Mouse (Mus musculus) adrenal gland, adult 2 months (tissue): ENCODE measurements around the gene Tcf25. TPM values are rescaled to one million over a fixed set of nuclear protein-coding genes. Genes with fewer than 3 reads are reported as not detected.
A peak's percentile ranks its signal among the peaks of the same experiment; 100 is the strongest.
"Not testable (repeated sequence)": the region's sequence is repeated elsewhere in the genome, so short reads cannot be mapped to it uniquely, and the experiment has no call there.

Experiments
- DNase-seq: peaks from one replicate; pipeline ENCODE4 v3.0.0; 2021
- polyA plus RNA-seq: library from polyadenylated mRNA; depleted of rRNA; stranded (reverse); fragments of >200 nt; gene quantifications from 2 replicates; pipeline ENCODE4 v1.2.3, GENCODE M21; 2012
- total RNA-seq, 2 experiments: library from RNA; stranded (reverse); gene quantifications; 2 replicates each; pipeline ENCODE4 v1.2.3; 2021

Tcf25 gene
- total and polyA plus RNA-seq, 3 experiments: 158 to 235 (median 230) TPM

DNA sequence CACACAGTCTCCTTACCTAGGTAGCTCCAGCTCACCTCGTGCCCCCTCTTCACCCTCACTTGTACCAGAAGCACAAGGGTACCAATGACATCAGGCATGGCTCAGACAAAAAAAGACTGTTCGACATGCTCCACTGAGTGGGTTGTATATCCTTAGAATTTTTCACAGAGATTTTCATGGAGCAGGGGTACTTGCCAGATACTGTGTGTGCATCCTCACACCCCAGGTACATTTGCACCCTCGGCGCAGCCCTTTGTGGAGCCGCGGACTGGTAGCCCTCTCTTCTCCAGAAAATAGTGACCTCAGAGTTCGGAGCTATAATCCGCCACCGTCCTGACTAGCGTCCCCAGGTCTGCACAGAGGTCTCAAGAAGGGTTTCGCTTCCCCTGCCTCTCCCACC lies 37.2 kb downstream of the Tcf25 start:
- no peak for DNase-seq

DNA sequence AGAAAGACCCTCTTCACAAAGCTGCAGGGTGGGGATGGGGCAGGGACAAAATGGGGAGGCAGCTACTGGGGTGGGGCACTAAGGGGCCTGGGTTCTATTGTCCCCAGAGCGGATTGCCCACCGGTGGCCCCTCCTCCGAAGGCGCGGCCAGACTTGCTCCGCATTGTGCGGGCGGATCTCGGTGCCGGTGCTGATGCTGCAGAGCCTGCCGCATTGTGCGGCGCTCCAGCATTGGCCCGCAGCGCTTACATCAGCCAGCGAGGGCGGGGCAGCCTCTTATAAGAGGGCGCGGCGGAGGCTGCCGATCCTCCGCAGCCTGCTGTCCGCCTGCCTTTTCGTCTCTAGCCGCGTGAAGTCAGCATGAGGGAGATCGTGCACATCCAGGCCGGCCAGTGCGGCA lies 37.7 kb downstream of the Tcf25 start, which contains the start of gene Tubb3:
Tubb3 (plus strand) TSS at position 179 of the 400 bp plus-strand sequence.
- DNase-seq: peak; percentile 73

DNA sequence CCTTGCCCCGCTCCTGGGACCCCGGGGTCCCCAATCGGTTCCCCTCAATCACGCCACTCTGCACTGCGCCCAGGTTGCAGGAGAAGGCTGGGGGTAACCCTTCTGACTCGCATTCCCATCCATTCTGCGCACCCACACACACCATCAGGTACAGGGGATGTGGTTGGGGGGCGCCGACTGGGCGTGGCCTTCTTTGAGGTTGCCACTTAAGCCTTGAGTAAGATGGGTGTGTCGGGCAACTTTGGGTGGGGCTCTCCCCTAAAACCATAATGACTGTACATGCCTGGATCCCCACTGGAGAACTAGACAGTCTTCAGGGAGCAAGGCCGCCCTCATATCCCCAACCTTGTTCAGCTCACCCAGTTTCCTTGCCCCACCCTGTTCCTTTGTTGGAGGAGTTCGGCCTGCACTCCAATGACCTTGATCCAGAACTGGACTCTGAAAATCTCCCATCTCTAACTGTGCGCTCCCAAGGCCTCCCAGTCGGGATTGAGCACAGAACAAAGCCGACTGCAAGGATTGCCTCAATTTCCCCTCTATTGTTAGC lies 38.3 kb downstream of the Tcf25 start:
- no peak for DNase-seq

DNA sequence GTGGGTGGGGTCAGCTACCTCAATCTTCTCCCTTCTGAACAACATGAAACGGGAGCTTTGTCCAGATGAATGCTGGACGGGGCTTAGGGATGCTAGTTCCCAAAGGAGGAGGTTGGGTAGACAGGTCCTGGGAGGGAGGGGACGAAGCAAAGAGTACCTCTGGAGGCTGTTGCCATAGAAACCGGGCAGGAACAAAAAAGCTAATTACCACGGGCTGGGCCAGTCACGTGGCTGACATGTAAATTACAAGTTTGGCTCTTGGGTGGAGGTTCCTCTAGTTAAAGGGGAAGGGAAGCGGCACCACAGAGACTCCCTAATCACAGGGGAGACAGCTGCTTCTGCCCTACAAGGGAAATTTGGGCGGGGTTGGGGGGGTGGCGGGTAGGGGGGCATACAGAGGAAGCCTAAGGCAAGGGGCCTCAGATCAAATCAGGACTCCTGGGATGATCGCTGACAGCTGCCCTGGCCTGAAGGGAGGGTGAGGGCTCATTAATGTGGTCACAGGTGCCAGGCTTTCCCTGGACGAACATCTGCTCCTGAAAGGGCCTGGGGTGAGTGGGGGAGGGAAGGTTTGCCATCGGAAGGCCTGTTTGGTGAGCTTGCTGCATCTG lies 39.1 kb downstream of the Tcf25 start:
- DNase-seq: no peak

DNA sequence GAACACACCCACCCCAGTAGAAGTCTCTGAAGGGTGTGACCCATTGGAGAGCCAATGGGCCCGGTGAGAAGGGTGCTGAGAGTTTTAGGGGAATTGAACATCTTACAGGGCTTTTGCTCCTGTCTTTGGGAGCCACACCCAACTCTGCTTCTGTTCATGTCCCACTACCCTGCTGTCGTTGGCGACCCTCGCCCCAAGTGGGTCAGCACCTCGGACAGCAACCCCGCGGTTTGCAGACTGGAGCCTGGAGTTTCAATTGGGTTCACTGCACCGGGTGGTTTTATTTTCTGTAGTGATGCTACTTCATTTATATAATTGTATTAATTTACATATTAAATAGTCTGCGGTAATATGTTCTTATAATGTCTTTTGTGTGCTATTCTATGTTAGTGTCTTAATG lies 40.7 kb downstream of the Tcf25 start:
- DNase-seq: no peak

DNA sequence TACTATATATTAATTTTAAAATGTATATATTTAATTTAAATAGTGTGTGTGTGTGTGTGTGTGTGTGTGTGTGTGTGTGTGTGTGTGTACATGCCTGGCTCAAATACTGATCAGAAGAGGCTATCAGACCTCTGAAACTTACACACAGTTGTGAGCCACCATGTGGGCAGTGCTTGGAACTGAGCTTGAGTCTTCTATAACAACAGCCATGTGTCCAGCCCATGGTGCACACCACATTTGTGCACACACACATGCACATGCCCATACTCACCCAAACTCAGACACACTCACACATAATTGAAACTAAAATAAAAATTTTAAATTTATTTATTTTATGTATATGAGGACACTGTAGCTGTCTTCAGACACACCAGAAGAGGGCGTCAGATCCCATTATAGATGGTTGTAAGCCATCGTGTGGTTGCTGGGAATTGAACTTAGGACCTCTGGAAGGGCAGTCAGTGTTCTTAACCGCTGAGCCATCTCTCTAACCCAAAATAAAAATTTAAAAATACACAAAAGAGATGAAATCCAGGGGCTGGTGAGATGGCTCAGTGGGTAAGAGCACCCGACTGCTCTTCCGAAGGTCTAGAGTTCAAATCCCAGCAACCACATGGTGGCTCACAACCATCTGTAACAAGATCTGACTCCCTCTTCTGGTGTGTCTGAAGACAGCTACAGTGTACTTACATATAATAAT lies 41.6 kb downstream of the Tcf25 start:
- not testable (repeated sequence) for DNase-seq

DNA sequence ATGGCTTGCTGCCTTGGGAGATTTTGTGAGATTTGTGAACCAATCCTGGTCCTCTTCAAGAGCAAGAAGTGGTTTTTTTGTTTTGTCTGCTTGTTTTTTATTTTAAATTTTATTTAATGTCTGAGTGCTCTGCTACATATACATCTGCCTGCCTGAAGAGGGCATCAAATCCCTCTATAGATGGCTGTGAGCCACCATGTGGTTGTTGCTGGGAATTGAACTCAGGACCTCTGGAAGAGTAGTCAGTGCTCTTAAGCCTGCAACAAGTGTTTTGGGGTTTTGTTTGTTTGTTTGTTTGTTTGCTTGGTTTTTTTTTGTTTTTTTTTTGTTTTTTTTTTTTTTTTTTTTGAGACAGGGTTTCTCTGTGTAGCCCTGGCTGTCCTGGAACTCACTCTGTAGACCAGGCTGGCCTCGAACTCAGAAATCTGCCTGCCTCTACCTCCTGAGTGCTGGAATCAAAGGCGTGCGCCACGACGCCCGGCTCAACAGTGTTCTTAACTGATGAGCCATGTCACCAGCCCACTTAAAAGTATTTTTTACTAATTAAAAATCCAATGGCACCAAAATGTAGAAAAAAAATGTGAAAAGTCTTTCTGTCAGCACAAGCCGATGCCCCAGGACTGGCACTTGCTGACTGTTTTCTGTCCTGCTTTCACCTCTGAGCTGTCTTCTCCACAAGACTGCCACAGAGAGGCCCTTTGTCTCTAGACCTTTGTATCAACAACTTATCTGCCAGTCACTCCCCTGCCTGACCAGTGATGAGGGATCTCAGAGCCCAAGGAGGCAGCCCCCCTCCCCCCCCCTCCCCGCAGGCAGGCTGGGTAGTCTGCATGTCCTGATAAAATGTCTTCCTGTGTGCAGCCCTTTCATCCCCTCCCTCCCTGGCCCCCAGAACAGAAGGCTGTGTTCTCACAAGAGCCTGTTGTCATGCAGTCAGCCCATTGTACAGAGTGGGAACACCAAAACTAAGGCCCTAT lies 42.7 kb downstream of the Tcf25 start:
- no peak for DNase-seq

DNA sequence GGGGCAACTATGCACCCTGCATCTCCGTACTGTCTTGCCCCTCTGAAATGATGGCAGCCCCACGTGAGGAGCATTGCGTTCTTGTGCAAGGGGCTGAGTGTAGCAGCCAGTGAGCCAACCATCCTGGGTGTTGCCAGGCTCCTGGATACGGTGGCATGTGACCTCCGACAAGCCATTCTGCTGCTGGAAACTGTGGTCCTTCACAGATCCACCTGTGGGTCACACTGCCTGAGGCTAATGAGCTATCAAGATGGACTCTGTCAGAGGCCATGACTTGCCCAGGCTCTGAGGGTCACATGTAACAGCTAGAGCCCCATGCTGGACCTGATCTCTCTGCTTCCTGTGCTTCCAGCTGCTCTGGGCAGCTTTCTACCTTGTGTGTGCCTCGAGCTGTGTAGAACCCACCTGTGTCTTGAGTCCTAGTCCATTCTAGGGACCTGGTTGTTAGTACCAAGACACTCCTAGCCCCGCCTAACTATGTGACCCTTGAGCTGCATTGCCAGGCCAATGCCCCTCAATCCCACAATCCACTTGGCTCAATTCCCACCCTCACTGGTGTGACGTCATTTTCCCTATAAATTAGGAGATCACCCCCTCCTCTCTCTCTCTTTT lies 43.5 kb downstream of the Tcf25 start:
- DNase-seq: no peak

DNA sequence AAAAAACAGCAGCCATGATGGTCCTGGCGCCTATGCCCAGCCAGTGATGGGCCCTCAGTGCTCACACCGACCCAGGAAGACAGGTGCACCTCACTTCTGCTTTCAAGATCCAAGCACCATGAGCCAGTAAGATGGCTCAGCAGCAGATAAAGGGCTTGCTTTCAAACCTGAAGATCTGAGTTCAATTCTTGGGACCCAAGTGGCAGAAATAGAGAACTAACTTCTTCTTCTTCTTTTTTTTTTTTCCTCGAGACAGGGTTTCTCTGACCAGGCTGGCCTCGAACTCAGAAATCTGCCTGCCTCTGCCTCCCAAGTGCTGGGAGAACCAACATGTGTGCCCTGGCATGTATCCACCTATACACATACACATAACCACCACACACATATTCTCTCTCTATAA lies 46.2 kb downstream of the Tcf25 start:
- no peak for DNase-seq

DNA sequence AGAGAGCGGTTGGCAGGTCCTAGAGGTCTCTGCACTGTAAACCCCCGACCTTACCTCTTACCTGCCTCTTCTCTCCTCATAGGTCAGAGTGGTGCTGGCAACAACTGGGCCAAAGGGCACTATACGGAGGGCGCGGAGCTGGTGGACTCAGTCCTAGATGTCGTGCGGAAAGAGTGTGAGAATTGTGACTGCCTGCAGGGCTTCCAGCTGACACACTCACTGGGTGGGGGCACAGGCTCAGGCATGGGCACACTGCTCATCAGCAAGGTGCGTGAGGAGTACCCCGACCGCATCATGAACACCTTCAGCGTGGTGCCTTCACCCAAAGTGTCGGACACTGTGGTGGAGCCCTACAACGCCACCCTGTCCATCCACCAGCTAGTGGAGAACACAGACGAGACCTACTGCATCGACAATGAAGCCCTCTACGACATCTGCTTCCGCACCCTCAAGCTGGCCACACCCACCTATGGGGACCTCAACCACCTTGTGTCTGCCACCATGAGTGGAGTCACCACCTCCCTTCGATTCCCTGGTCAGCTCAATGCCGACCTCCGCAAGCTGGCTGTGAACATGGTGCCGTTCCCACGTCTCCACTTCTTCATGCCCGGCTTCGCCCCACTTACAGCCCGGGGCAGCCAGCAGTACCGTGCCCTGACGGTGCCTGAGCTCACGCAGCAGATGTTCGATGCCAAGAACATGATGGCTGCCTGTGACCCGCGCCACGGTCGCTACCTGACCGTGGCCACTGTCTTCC lies 47.1 kb downstream of the Tcf25 start:
- DNase-seq: no peak

DNA sequence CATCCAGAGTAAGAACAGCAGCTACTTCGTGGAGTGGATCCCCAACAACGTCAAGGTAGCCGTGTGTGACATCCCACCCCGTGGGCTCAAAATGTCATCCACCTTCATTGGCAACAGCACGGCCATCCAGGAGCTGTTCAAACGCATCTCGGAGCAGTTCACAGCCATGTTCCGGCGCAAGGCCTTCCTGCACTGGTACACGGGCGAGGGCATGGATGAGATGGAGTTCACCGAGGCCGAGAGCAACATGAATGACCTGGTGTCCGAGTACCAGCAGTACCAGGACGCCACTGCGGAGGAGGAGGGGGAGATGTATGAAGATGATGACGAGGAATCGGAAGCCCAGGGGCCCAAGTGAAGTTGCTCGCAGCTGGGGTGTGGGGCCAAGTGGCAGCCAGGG lies 47.8 kb downstream of the Tcf25 start:
- DNase-seq: no peak

DNA sequence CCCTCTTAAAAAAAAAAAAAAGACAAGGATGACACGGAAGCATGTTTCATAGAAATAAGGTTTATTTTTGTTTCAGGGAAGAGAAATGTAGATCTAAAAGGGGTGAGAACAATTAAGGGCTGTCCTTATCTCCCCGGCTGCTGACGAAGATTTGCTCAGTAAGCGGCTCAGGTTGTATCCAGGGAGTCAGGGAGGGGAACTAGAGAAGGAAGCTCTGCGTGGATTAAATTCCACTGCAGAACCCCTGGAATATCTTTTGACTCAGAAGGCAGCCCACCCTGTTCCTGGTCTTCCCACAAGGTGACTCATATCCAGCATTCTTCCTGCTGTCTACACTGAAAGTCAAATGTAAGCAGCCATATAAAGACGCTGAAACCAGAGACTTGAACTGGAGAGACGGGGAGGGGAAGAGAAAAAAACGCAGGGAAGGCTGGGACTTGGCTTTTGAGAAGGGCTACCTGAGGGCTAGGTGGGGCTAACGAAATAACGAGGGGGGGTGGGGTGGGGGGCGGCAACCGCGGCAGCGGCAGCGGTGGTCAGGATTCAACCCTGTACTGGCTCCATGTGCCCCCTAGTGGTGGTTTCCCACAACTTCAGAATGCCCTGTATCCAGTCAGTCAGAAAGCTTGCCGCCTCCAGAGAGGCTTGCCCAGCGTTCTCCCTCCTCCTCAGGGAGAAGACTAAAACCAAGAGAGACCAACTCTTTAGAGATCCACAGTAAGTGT lies 48.7 kb downstream of the Tcf25 start:
- DNase-seq: peak; percentile 79

DNA sequence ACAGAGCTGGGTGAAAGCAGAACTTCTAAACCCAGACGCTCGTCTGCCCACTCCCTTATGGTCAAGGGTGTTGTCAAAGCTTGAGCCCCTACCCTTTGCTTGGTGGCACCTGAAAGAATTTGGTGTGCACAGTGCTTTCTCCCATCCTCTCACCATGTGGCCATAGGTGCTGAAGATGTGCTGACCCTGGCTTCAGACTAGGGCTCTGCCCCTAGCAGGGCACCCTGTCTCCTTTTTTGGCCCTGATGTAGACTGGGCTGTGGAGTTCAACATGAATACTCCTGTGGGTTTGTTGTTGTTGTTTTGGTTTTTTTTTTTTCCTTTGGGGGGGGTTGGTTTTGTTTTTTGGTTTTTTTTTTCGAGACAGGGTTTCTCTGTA lies 49.2 kb downstream of the Tcf25 start:
- DNase-seq: no peak

DNA sequence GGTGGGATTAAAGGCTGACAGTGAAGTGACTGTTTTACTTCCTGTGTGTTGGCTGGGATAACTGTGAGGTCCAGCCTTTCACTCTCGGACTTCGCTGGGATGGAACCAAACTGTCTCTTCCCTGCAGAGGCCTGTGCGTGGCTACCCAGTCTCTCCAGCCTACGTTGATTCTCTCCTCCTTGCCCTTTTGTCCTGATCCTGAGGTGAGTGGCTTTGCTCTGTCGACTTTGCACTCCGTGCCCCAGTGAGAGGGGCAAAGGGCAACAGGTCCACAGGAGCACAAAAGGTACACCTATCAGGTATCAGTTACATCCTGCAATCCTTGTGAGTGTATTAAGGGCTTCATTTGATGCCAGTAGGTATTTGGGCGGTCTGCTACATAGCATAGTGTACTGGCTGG lies 49.9 kb downstream of the Tcf25 start, which contains the start of gene Def8:
Def8 (plus strand) TSS at position 87 of the 400 bp plus-strand sequence.
- no peak for DNase-seq

DNA sequence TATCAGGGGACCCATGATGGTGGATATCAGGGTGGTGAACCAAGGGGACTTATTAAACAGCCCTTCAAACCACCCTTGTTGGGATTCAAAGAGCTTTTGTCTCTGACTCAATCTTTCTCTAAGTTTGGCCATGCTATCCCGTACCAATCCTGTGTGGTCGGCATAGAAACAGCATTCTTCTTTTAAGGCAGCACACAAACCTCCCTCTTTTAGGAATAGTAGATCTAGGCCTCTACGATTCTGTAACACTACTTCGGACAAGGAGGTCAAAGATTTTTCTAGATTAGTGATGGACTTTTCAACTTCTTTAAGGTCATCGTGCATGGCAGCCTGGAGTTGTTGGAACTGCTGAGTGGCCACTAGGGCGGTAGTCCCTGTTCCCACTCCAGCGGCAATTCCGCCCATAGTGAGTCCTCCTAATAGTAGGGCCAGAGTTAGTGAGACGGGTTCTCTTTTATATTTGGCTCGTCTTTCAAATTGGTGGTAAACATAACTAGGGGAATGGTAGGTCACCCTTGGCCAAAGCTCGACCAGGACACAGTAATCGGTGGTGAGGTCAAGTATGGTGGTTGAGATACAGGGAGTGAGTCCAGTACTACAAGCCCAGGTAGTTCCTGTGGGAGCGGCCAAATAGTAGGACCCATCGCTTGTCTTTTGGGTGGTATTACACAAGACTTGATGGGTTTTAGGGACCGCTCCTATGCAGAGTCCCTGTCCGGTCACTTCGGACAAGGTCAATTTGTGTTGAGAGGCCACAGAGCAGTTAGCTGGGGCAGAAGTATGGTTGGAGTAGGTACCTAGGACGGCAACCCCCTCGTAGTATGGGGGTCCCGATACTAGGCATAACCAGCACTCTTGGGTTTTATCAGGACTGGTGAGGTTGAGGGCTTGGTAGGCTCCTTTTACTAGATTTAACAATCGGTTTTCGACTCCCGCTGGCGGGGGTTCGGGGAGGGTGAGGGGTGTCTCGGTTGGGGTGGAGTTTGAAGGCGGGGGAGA lies 53.3 kb downstream of the Tcf25 start:
- no peak for DNase-seq

DNA sequence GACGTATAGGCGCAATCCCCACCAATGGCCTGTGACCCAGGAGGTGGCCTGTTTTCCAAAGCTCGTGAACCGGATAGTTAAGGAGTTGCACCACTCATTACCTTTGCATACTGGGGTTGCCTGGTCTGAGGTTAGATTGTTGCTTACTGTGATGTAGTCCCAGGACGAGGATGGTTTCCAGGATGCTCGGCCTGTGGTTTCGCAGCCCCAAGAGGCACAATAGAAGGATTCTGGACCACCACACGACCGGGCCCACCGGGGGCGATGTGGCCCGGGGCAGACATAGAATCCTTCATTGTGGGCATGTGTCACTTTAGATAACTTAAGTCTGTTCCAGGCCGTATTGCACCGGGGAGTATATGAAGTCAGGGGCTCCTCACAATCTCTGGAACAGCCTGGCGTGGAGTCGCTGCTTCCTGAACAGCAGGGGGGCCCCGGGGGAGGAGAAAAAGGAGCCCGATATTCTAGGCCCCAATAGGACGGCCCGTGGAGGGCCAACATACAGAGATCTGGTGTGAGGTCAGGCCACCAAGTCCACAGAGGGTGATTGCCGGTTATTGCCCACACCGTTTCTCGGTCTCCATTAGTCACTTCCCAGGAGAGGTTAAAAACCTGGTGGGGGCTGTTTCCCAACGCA lies 54.2 kb downstream of the Tcf25 start:
- DNase-seq: no peak

DNA sequence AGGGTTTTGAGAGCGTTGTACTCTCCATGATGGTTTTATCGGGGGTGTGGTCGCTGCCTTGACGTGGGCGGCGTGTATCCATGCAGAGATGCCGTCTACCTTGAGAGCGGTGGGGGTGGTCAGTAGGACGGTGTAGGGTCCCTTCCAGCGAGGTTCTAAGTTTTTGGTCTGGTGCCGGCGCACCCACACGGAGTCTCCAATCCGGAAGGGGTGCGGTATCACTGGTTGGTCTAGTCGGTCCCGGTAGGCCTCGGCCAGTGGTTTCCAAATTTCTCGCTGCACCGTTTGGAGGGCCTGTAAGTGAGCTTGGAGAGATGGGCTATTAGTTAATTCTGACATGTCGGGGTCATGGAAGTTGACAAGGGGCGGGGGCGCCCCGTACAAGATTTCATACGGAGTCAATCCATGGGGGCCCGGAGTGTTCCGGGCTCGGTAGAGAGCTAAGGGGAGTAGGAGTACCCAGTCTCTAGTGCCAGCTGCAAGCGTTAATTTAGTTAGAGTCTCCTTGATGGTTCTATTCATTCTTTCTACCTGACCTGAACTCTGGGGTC lies 54.9 kb downstream of the Tcf25 start:
- DNase-seq: no peak
